Mouse (Mus musculus) thymus, adult 2 months (tissue): ENCODE data around the gene Tk1. TPM values are rescaled to one million over a fixed set of nuclear protein-coding genes. Genes with fewer than 3 reads are reported as not detected.
"Not testable (repeated sequence)": the region's sequence is repeated elsewhere in the genome, so short reads cannot be mapped to it uniquely, and the experiment has no call there.

Experiments used
- DNase-seq: peaks from one replicate; pipeline ENCODE4 v3.0.0; 2021
- H3K27ac ChIP-seq: fragments of 200-500 bp; 2 replicates; pipeline ENCODE4 v1.5.1; 2012; ENCODE audit warnings: low read length, control low read depth; ENCODE audit not compliant: control insufficient read depth, insufficient read depth
- H3K27me3 ChIP-seq: fragments of 200-500 bp; 2 replicates; pipeline ENCODE4 v1.6.1; 2012; ENCODE audit warnings: mild to moderate bottlenecking, low read length, moderate library complexity, mixed read lengths; ENCODE audit not compliant: control insufficient read depth, insufficient read depth
- H3K36me3 ChIP-seq: fragments of 200-500 bp; 2 replicates; pipeline ENCODE4 v1.6.1; 2012; ENCODE audit warnings: mild to moderate bottlenecking, low read length, moderate library complexity; ENCODE audit not compliant: control insufficient read depth, insufficient read depth
- H3K4me1 ChIP-seq: fragments of 200-500 bp; replicated peaks from 2 replicates; pipeline ENCODE4 v1.6.1; 2012; ENCODE audit warnings: low read length; ENCODE audit not compliant: control insufficient read depth, insufficient read depth
- H3K4me3 ChIP-seq: fragments of 200-500 bp; 2 replicates; pipeline ENCODE4 v1.5.1; 2012; ENCODE audit warnings: mild to moderate bottlenecking, low read length, control low read depth, moderate library complexity; ENCODE audit not compliant: control insufficient read depth, insufficient read depth
- CTCF ChIP-seq: fragments of 200-500 bp; IDR thresholded peaks from 2 replicates; pipeline ENCODE4 v1.5.1; 2012; ENCODE audit warnings: mild to moderate bottlenecking, control low read depth, low read length, moderate library complexity, borderline replicate concordance; ENCODE audit not compliant: control insufficient read depth, poor library complexity, insufficient read depth; ENCODE audit errors: extremely low read depth
- POLR2A ChIP-seq: fragments of 200-500 bp; IDR thresholded peaks from 2 replicates; pipeline ENCODE4 v1.6.1; 2012; ENCODE audit warnings: mild to moderate bottlenecking, low read length, control low read depth, moderate library complexity; ENCODE audit not compliant: control insufficient read depth, poor library complexity, insufficient read depth; ENCODE audit errors: extremely low read depth
- WGBS: fragments of 180-500 bp; shearing (Covaris S2); methylation state at CpG from one replicate; pipeline ENCODE4 v1.1.7; 2018; 5-methylcytosine and 5-hydroxymethylcytosine counted together
- polyA plus RNA-seq: library from polyadenylated mRNA; depleted of rRNA; stranded (reverse); fragments of >200 nt; gene quantifications from 2 replicates; pipeline ENCODE4 v1.2.3, GENCODE M21; 2012

The Tk1 gene
- polyA plus RNA-seq, 1 experiment, result 130 TPM

DNA sequence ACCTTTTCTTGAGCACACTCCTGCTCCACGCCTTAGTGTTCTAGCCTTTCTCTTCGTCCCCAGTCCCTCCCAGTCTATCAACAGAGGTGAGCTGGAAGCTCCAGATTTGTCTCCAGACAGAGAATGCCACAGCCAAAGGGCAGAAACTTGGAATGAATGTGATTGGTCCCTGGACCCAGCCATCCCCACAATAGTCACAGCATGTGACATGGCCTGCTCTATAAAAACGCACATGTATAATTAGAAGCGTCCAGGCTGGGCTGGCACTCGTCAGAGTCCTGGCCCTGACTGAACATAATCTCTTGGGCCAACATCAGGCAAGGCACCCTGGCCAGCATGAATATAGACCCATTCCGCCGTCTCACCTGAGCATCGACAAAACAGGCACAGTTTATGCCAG, 6.8 kb downstream of the Tk1 start:
- no peak overlapping the region for H3K4me3 ChIP-seq
- no peaks in the 10 kb centered on the region for H3K27me3 ChIP-seq
- no peak overlapping the region for H3K27ac ChIP-seq
- peaks cover 23% of the 10 kb centered on the region for H3K36me3 ChIP-seq
- 94% methylated on average over 8 of the region's 8 CpGs for WGBS
- TF ChIP-seq CTCF, result no peak
- no peak for TF ChIP-seq POLR2A
- H3K4me1 ChIP-seq, result peaks cover 3% of the 10 kb centered on the region
- DNase-seq, result no peak

DNA sequence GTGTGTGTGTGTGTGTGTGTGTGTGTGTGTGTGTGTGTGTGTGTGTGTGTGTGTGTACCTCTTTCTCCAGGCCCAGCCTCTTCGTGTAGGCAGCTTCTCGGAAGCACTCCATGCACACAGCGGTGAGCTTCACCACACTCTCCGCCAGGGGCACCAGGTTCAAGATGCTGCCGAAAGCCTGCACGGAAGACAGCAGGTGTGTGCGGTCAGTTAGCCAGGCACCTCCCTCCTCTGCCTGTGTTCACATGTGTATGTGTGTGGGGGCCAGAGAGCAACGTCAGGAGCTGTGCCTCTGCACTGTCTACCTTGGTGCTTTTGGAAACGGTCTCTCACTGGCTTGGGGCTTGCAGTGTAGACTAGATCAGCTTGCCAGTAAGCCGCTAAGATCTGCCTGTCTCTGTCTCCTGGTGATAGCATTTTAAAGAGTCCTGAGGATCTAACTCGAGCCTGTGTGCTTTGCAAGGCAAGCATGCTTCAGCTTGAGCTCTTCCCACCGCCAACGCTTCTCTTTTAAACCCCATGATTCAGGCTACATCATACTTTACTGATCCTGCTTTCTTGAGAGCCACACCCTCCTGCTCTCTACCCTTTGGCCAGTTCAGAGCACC, 9.4 kb downstream of the Tk1 start:
- Histone ChIP-seq H3K4me1 (no peaks in the 10 kb centered on the region), H3K27ac (no peak overlapping the region), H3K36me3 (peaks cover 23% of the 10 kb centered on the region), H3K27me3 (no peaks in the 10 kb centered on the region), H3K4me3 (no peak overlapping the region)
- TF ChIP-seq POLR2A, result no peak
- no peak for TF ChIP-seq CTCF
- WGBS, result 97% methylated on average over 13 of the region's 13 CpGs
- DNase-seq, result no peak

DNA sequence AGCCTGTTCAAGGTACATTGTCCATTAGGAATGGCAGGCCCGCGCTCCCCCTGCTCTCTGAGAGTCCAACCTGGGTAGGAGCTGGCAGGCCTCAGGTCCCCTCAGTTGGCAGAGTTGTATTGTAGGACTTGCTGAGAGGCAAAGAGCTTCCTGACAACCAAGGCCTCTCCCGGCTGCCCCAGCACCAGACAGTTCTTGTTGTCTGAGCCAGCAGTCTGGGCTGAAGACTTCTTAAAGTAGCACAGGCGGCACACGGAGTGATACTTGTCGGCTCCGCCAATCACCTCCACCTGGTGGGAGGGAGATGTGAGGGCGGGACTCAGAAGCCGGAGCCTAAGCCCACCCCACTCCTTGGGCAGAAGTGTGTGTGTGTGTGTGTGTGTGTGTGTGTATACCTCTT, 10.0 kb downstream of the Tk1 start:
- not testable (repeated sequence) for H3K4me3 ChIP-seq, H3K27me3 ChIP-seq, DNase-seq, H3K4me1 ChIP-seq, H3K27ac ChIP-seq
- 97% methylated on average over 9 of the region's 9 CpGs for WGBS
- H3K36me3 ChIP-seq, result peaks cover 17% of the 10 kb centered on the region

- WGBS, result 95% methylated on average over 6 of the region's 6 CpGs
- no peak overlapping the region for H3K4me3 ChIP-seq
- H3K27ac ChIP-seq, result no peak overlapping the region
- peaks cover 7% of the 10 kb centered on the region; the same call in 1 of the 2 replicates for H3K4me1 ChIP-seq
- DNase-seq, result no peak
- TF ChIP-seq CTCF (no peak), POLR2A (no peak)
- peaks cover 17% of the 10 kb centered on the region for H3K36me3 ChIP-seq
- no peaks in the 10 kb centered on the region for H3K27me3 ChIP-seq
These were observed 11.1 kb downstream of the Tk1 start for GRCm38 (mm10) chr11:117814704-117815366.

DNA sequence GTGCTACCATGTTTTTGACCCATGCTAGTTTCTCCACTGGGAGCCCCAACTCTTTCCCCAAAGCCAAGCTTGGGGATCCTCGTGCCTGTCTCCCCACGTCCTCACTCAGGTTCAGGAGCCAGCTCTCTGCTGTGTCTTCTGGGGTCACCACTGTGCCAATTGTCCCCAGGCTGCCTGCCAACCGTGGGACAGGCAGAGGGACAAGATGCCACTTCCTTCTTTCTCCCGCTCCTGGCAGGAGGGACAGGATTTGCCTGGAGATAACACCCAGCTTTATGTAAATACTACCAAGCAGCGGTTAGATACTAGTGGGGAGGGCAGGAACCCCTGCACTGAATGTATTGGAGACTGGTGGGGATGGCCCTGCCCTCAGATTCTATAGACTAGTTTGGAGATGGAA, 12.0 kb downstream of the Tk1 start:
- Histone ChIP-seq H3K36me3 (peaks cover 17% of the 10 kb centered on the region), H3K4me3 (no peak overlapping the region), H3K27ac (no peak overlapping the region), H3K4me1 (peaks cover 12% of the 10 kb centered on the region), H3K27me3 (no peaks in the 10 kb centered on the region)
- DNase-seq, result no peak
- TF ChIP-seq CTCF (no peak), POLR2A (no peak)
- WGBS, result 89% methylated on average over 5 of the region's 5 CpGs

- peak overlapping the region; percentile 6 for H3K27ac ChIP-seq
- WGBS, result under 1% methylated on average over 21 of the region's 21 CpGs
- no peaks in the 10 kb centered on the region for H3K27me3 ChIP-seq
- H3K4me1 ChIP-seq, result peaks cover 12% of the 10 kb centered on the region
- TF ChIP-seq CTCF (peak; percentile 43; the same call in 1 of the 2 replicates), POLR2A (peak; percentile 39; the same call in 1 of the 2 replicates)
- H3K36me3 ChIP-seq, result no peaks in the 10 kb centered on the region; the same call in 1 of the 2 replicates
- peak; percentile 88 for DNase-seq
- peak overlapping the region; percentile 58 for H3K4me3 ChIP-seq
These were observed 15.4 kb downstream of the Tk1 start for GRCm38 (mm10) chr11:117810401-117811046.
